Mouse (Mus musculus) liver, postnatal 0 days (tissue): ENCODE results near the gene Pgls. TPM values are rescaled to one million over a fixed set of nuclear protein-coding genes. Genes with fewer than 3 reads are reported as not detected.
A peak's percentile ranks its signal among the peaks of the same experiment; 100 is the strongest.

Source experiments
- ATAC-seq: fragments of 200-750 bp; cut with Nextera tagmentation; 2 replicates; pipeline ENCODE4 v1.8.0; 2017; ENCODE audit warnings: mild to moderate bottlenecking, moderate library complexity
- DNase-seq: peaks from one replicate; pipeline ENCODE4 v3.0.0-alpha.2; 2016
- H3K27ac ChIP-seq: fragments of 300-500 bp; sonication (generic); 2 replicates; pipeline ENCODE4 v1.5.1; 2014; ENCODE audit warnings: antibody characterized with exemption, moderate library complexity, mild to moderate bottlenecking, low read depth
- H3K27me3 ChIP-seq: fragments of 300-500 bp; sonication (generic); 2 replicates; pipeline ENCODE4 v1.6.1; 2014; ENCODE audit warnings: low read length, control low read depth, mixed read lengths; ENCODE audit not compliant: insufficient read depth
- H3K36me3 ChIP-seq: fragments of 300-500 bp; sonication (generic); replicated peaks from 2 replicates; pipeline ENCODE4 v1.6.1; 2014; ENCODE audit warnings: mild to moderate bottlenecking, control low read depth, low read length, moderate library complexity, mixed read lengths; ENCODE audit not compliant: insufficient read depth
- H3K4me1 ChIP-seq: fragments of 300-500 bp; sonication (generic); 2 replicates; pipeline ENCODE4 v1.6.1; 2014; ENCODE audit warnings: antibody characterized with exemption, mild to moderate bottlenecking, control low read depth; ENCODE audit not compliant: insufficient read depth
- H3K4me2 ChIP-seq: fragments of 300-500 bp; sonication (generic); 2 replicates; pipeline ENCODE4 v1.6.1; 2014; ENCODE audit warnings: low read depth, mild to moderate bottlenecking, low read length, moderate library complexity, mixed read lengths
- H3K4me3 ChIP-seq: fragments of 300-500 bp; sonication (generic); 2 replicates; pipeline ENCODE4 v1.5.1; 2014; ENCODE audit warnings: low read depth, low read length
- H3K9ac ChIP-seq: fragments of 300-500 bp; sonication (generic); replicated peaks from 2 replicates; pipeline ENCODE4 v1.6.1; 2014; ENCODE audit warnings: mild to moderate bottlenecking, moderate library complexity
- H3K9me3 ChIP-seq: fragments of 300-500 bp; sonication (generic); 2 replicates; pipeline ENCODE4 v1.6.1; 2016; ENCODE audit warnings: mild to moderate bottlenecking, control low read depth, low read length, mixed read lengths
- CTCF ChIP-seq: sonication (generic); IDR thresholded peaks from 2 replicates; pipeline ENCODE4 v1.5.1; 2016; ENCODE audit warnings: antibody characterized with exemption, low read depth
- EP300 ChIP-seq: IDR thresholded peaks from 2 replicates; pipeline ENCODE4 v1.6.1; 2016; ENCODE audit warnings: antibody characterized with exemption, low read depth, mild to moderate bottlenecking
- WGBS: fragments of 180-500 bp; shearing (Covaris S2); extraction: QIAGEN DNeasy Blood & Tissue Kit; methylation state at CpG from one replicate; pipeline ENCODE4 v1.1.7; 2014; ENCODE audit not compliant: insufficient replicate concordance; 5-methylcytosine and 5-hydroxymethylcytosine counted together
- polyA plus RNA-seq: library from polyadenylated mRNA; unstranded; fragments of >200 nt; fragmentation: Nextera tagmentation; extraction: Ambion mirVana; gene quantifications from 2 replicates; pipeline ENCODE4 v1.2.1, GENCODE M21; 2015

Pgls gene
- polyA plus RNA-seq, 1 experiment from 2014 or later, result 153 TPM

DNA sequence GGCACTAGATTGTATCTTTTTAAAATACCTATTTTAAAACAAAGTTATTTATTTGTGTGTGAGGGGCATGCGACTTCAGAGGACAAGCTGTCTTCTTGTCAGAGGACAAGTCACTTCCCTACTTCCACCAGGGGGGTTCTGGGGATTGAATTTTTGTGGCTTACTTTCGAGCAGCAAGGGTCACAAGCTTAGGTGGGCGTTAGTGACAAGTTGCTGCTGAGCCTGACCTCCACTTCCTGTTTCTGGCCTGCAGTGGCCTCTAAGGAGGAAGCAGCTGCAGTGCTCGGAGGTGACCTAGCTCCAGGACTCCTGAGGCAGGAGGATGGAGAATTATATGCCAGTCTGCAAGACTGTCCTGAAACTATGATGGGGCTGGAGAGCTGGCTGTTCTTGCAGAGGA lies 21.4 kb downstream of the Pgls start:
- Histone ChIP-seq H3K27me3 (no peaks in the 10 kb centered on the region), H3K9ac (no peak overlapping the region), H3K9me3 (no peaks in the 10 kb centered on the region), H3K27ac (peak overlapping the region; percentile 53), H3K36me3 (peaks cover 34% of the 10 kb centered on the region), H3K4me1 (peaks cover 22% of the 10 kb centered on the region), H3K4me2 (peak overlapping the region; percentile 16), H3K4me3 (no peak overlapping the region)
- TF ChIP-seq EP300, result no peak
- no peak for TF ChIP-seq CTCF
- ATAC-seq, result no peak
- no peak for DNase-seq
- WGBS, result 49% methylated on average over 4 of the region's 4 CpGs

DNA sequence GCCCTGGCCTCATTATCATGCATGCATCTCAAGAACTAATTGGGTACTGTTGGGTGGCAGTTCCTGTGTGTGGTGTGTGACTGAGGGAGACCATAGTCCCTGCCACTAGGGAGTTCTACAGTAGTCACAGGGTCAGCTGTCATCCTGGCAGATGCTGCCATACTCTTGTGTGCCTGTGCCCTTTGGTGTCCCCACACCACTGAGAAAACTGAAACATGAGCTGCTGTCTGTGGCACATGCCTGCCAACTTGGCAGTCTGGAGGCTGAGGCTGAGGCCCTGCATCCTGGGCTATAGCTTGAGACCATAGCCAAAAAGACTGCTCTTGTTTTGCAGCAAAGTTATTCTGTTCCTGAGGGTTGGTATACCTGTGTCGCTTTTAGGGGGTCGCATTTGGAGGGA lies 27.8 kb downstream of the Pgls start:
- Histone ChIP-seq H3K36me3 (peaks cover 83% of the 10 kb centered on the region), H3K9me3 (peaks cover 17% of the 10 kb centered on the region), H3K27ac (no peak overlapping the region), H3K4me3 (no peak overlapping the region), H3K4me2 (no peak overlapping the region), H3K4me1 (no peaks in the 10 kb centered on the region; the same call in 1 of the 2 replicates), H3K9ac (no peak overlapping the region), H3K27me3 (no peaks in the 10 kb centered on the region)
- WGBS, result 93% methylated on average over 2 of the region's 2 CpGs
- ATAC-seq (no peak), DNase-seq (no peak)
- TF ChIP-seq EP300, result no peak
- no peak for TF ChIP-seq CTCF

DNA sequence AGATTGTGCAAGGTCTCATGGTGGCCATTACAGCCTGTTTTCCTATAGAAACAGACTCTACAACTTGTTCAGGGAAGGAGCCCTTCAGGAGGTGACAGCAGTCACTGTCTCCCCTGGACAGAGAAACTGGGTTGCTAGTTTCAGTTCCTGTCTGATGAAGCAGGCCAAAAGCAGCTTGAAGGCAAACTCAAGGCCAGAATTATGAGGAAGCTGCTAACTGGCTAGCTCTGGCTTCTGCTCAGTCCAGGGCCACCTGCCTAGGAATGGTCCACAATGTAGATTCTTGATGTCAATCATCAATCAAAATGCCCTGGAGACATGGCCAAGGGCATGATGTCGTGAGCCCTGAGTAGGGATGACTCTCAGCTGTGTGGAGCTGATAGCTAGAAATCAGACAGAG lies 33.1 kb downstream of the Pgls start:
- H3K4me3 ChIP-seq, result no peak overlapping the region
- H3K9ac ChIP-seq, result no peak overlapping the region
- no peak overlapping the region for H3K4me2 ChIP-seq
- peaks cover 17% of the 10 kb centered on the region for H3K9me3 ChIP-seq
- ATAC-seq (no peak), DNase-seq (no peak)
- H3K27me3 ChIP-seq, result peaks cover 7% of the 10 kb centered on the region
- WGBS, result 57% methylated on average over 1 of the region's 1 CpGs
- H3K4me1 ChIP-seq, result peaks cover 28% of the 10 kb centered on the region
- H3K36me3 ChIP-seq, result peaks cover 48% of the 10 kb centered on the region
- 0 out of 2 replicates have a peak overlapping the region, but pooled peaks have one; percentile 39 for H3K27ac ChIP-seq
- TF ChIP-seq CTCF (no peak), EP300 (no peak)

DNA sequence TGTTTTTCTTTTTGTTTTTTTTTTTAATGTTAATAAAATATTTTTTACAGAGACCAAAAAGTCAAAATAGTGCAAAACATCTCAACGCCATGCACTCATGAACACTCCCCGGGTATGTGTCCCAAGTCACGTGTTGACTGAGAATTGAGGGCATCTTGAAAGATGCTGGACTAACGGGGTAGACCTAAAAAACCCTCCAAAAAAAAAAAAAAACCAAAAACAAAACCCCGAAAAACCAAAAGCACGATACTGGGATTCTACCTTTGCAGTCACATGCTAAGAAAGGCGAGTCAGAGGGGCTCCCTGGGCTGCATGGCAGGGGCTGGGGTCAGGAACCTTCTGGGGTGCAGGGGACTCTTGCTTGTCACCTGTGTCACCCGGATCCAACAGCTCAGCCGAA lies 34.8 kb downstream of the Pgls start:
- no peak for ATAC-seq
- Histone ChIP-seq H3K27ac (no peak overlapping the region), H3K4me3 (no peak overlapping the region), H3K4me1 (peaks cover 30% of the 10 kb centered on the region), H3K9me3 (peaks cover 17% of the 10 kb centered on the region), H3K9ac (no peak overlapping the region), H3K4me2 (no peak overlapping the region), H3K36me3 (peaks cover 32% of the 10 kb centered on the region), H3K27me3 (peaks cover 16% of the 10 kb centered on the region)
- WGBS, result 75% methylated on average over 9 of the region's 9 CpGs
- no peak for TF ChIP-seq EP300
- no peak for DNase-seq

DNA sequence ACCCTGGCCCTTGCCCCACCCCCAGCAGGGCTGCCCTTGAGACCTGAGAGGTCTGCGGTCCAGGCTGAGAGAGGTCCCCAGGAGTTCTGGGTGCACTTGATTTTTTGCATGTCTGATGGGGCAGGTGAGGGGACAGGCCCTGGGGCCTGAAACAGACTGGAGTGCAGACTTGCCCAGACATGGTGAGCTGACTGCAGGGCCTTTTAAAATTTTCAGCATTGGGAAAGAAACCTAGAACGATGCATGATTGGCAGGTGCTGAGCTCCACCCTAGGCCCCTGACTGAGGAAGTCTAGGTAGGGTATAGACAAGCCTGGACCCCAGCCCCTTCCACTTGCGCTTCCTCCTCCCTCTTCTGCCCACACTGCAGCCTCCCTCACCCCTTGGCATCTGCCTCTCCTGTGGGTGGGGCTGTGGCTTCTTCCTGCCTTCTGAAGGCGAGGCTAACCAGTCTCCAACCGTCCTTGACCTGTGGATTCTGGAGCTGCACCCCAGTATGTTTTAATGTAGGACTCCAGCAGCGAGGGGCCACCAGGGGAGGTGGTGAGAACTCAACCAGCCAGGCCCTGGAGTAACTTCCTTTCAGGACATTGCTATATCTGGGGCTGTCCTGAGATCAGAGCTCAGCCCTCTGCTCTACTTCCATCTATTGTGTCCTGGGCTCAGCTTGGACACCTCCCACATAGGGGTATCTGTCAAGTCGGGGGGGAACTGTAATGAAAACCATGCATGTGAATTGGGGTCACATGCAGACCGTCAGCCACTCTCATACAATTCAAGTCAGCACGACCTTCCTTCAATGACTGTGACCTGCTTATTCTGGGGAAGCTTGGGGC lies 35.5 kb downstream of the Pgls start:
- 27% methylated on average over 9 of the region's 9 CpGs for WGBS
- DNase-seq, result no peak
- Histone ChIP-seq H3K4me2 (peak overlapping the region; percentile 31; the same call in 1 of the 2 replicates), H3K9me3 (peaks cover 11% of the 10 kb centered on the region), H3K4me3 (no peak overlapping the region), H3K36me3 (peaks cover 25% of the 10 kb centered on the region), H3K27me3 (peaks cover 16% of the 10 kb centered on the region), H3K4me1 (peaks cover 30% of the 10 kb centered on the region), H3K9ac (no peak overlapping the region), H3K27ac (peak overlapping the region; percentile 64)
- TF ChIP-seq EP300, result no peak
- no peak for TF ChIP-seq CTCF
- no peak for ATAC-seq

DNA sequence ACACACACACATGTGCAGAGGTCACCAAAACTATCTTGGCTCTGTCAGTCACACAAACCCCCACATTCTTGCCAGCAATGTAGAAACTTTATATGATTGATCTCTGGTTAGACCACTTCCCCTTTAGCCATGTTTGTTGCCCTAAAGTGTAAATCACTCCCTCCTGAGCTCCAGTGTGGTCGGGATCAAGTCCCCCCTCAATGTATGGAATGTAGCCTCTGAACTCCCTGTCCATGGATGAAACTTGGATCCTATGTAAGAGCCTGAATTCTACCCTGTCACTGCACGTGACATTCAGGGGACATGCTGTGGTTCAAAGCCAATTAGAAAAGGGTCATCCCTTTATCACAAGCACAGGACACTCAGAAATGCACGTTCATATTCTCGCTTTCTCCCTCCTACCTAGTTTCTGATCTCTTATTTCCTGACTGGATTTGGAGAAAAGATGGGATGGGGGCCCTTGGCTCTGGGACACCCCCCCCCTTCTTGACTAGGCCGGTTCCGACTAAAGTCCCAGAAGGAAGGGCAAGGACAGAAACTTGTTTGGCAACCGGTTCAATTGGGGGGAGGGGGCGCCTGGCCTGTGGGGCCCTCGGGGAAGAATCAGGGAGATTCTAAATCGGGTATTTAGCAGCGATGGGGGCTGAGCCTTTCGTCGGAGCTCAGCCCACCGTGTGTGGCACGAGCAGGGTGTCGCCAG lies 36.6 kb downstream of the Pgls start:
- H3K36me3 ChIP-seq, result peaks cover 14% of the 10 kb centered on the region
- peaks cover 3% of the 10 kb centered on the region; the same call in 1 of the 2 replicates for H3K9me3 ChIP-seq
- H3K27me3 ChIP-seq, result peaks cover 22% of the 10 kb centered on the region
- H3K27ac ChIP-seq, result peak overlapping the region; percentile 53; the same call in 1 of the 2 replicates
- H3K4me1 ChIP-seq, result peaks cover 30% of the 10 kb centered on the region
- peak overlapping the region; percentile 87 for H3K4me2 ChIP-seq
- TF ChIP-seq EP300, result no peak
- no peak for TF ChIP-seq CTCF
- DNase-seq (no peak), ATAC-seq (no peak)
- WGBS, result 5% methylated on average over 16 of the region's 16 CpGs
- peak overlapping the region; percentile 59 for H3K9ac ChIP-seq
- peak overlapping the region; percentile 51 for H3K4me3 ChIP-seq
